Mouse (Mus musculus) hindbrain, embryonic 14.5 days (tissue): ENCODE results near the gene Pacrg. TPM values are rescaled to one million over a fixed set of nuclear protein-coding genes. Genes with fewer than 3 reads are reported as not detected.

Experiments
- ATAC-seq: fragments of 200-750 bp; cut with Nextera tagmentation; 2 replicates; pipeline ENCODE4 v1.8.0; 2017; ENCODE audit warnings: moderate number of reproducible peaks, mild to moderate bottlenecking, moderate TSS enrichment, moderate library complexity; ENCODE audit not compliant: low FRiP score
- DNase-seq: peaks from one replicate; pipeline ENCODE4 v3.0.0-alpha.2; 2015; ENCODE audit warnings: low spot score
- H3K27ac ChIP-seq: fragments of 300-500 bp; sonication (generic); 2 replicates; pipeline ENCODE4 v1.5.1; 2014; ENCODE audit warnings: mild to moderate bottlenecking, moderate library complexity
- H3K27me3 ChIP-seq: fragments of 300-500 bp; sonication (generic); 2 replicates; pipeline ENCODE4 v1.6.1; 2014; ENCODE audit warnings: mild to moderate bottlenecking, low read length, mixed read lengths; ENCODE audit not compliant: control insufficient read depth, insufficient read depth
- H3K36me3 ChIP-seq: fragments of 300-500 bp; sonication (generic); replicated peaks from 2 replicates; pipeline ENCODE4 v1.6.1; 2014; ENCODE audit not compliant: control insufficient read depth, insufficient read depth
- H3K4me1 ChIP-seq: fragments of 300-500 bp; sonication (generic); replicated peaks from 2 replicates; pipeline ENCODE4 v1.6.1; 2014; ENCODE audit warnings: antibody characterized with exemption, low read length, mixed read lengths; ENCODE audit not compliant: control insufficient read depth, insufficient read depth
- H3K4me2 ChIP-seq: fragments of 300-500 bp; sonication (generic); replicated peaks from 2 replicates; pipeline ENCODE4 v1.6.1; 2014; ENCODE audit warnings: mild to moderate bottlenecking, moderate library complexity
- H3K4me3 ChIP-seq: fragments of 300-500 bp; sonication (generic); replicated peaks from 2 replicates; pipeline ENCODE4 v1.5.1; 2014; ENCODE audit warnings: mild to moderate bottlenecking, low read length
- H3K9ac ChIP-seq: fragments of 300-500 bp; sonication (generic); 2 replicates; pipeline ENCODE4 v1.6.1; 2014
- H3K9me3 ChIP-seq: fragments of 300-500 bp; sonication (generic); 2 replicates; pipeline ENCODE4 v1.6.1; 2016; ENCODE audit warnings: low read length; ENCODE audit not compliant: control insufficient read depth
- WGBS: fragments of 180-500 bp; shearing (Covaris S2); extraction: QIAGEN DNeasy Blood & Tissue Kit; methylation state at CpG from one replicate; pipeline ENCODE4 v1.1.7; 2014; 5-methylcytosine and 5-hydroxymethylcytosine counted together
- polyA plus RNA-seq: library from polyadenylated mRNA; unstranded; fragments of >200 nt; fragmentation: Nextera tagmentation; extraction: Ambion mirVana; gene quantifications from 2 replicates; pipeline ENCODE4 v1.2.1, GENCODE M21; 2014

Gene Pacrg
- polyA plus RNA-seq, 1 experiment from 2014 or later: 21.9 TPM

DNA sequence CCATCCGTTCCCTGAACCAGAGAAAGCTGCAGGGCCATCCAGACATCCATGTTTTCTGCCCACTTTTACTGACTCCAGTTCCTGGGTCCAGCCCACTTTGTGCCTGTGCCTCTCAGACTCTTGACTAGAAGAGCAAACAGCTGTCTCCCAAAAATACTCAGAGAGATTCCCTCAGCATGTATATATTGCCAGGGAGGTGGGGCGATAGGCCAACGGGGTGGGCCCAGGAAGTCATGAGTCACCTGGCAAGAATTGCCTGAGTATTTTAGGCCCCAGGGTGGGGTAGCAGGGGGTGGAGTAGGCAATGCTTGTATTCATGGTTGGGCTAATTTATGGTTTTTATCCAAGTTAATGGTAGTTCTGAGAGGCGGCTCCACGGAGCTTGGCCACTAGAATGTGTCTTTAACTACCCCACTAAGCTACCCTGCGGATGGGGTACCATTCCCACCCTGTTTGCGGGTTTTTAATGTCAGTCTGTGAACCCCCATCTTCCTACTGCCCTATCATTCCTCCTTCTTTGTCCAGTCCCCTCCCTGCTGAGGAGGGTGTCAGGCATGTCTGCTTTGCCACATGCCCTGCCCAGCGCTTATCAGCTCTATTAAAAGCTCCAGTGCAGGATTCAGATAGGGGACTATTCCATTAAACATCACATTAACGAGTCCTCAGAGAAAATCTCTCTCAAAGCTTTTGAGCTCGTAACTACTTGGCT is 461.5 kb downstream of the Pacrg start:
- ATAC-seq: no peak
- WGBS: 85% methylated on average over 10 of the region's 10 CpGs

DNA sequence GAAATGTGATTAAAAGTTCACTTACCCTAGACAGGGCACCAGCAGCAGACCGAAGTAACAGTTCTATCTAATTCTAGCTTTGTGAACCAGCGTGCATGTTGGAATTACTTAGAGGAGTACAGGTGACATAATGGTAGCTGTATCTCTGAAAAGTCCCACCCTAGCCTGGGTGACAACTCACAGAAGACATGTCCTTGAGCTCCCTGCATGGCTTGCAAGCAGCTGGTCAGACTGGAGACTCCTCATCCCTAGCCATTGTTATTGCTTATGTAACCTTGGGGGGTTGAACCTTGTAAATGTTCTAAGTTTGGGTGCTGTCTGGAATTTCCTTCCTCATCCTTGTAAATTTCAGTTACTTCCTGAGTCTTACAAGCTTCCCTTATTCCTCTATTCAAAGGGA is 462.5 kb downstream of the Pacrg start:
- H3K4me3 ChIP-seq: no peak overlapping the region
- ATAC-seq (no peak), DNase-seq (no peak)
- H3K27me3 ChIP-seq: no peaks in the 10 kb centered on the region
- no peaks in the 10 kb centered on the region for H3K9me3 ChIP-seq
- no peak overlapping the region for H3K9ac ChIP-seq
- H3K36me3 ChIP-seq: no peaks in the 10 kb centered on the region
- H3K4me1 ChIP-seq: no peaks in the 10 kb centered on the region
- no peak overlapping the region for H3K4me2 ChIP-seq
- 96% methylated on average over 2 of the region's 2 CpGs for WGBS
- no peak overlapping the region for H3K27ac ChIP-seq

More for the DNA sequence above, 461.5 kb downstream of the Pacrg start:
- no peak overlapping the region for H3K9ac ChIP-seq
- no peaks in the 10 kb centered on the region for H3K27me3 ChIP-seq
- H3K9me3 ChIP-seq: no peaks in the 10 kb centered on the region
- no peak overlapping the region for H3K4me3 ChIP-seq
- H3K27ac ChIP-seq: no peak overlapping the region
- no peak overlapping the region for H3K4me2 ChIP-seq
- no peaks in the 10 kb centered on the region for H3K4me1 ChIP-seq
- no peaks in the 10 kb centered on the region for H3K36me3 ChIP-seq
- no peak for DNase-seq

DNA sequence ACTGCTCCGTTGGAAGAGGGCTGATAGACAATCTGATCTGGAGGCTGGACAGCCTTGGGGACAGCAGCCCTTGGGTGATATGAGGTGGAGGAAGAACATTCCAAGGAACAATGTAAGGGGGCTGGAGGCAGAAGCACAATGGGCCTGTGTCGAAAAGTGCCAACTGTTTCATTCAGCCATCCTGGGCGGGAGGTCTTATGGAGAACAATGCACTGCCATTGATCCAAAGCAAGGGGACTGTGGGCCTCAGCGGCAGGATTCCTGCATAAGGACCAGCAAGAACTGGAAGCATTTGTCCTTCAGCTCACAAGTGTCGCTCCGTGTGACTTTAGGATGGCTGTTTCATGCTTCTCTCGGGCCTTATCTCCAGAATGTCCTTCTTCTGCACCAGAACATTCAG is 465.8 kb downstream of the Pacrg start:
- Histone ChIP-seq H3K9ac (no peak overlapping the region), H3K27me3 (no peaks in the 10 kb centered on the region), H3K4me1 (no peaks in the 10 kb centered on the region), H3K27ac (no peak overlapping the region), H3K4me2 (no peak overlapping the region), H3K36me3 (no peaks in the 10 kb centered on the region), H3K9me3 (no peaks in the 10 kb centered on the region), H3K4me3 (no peak overlapping the region)
- no peak for DNase-seq
- no peak for ATAC-seq
- WGBS: 19% methylated on average over 7 of the region's 7 CpGs

DNA sequence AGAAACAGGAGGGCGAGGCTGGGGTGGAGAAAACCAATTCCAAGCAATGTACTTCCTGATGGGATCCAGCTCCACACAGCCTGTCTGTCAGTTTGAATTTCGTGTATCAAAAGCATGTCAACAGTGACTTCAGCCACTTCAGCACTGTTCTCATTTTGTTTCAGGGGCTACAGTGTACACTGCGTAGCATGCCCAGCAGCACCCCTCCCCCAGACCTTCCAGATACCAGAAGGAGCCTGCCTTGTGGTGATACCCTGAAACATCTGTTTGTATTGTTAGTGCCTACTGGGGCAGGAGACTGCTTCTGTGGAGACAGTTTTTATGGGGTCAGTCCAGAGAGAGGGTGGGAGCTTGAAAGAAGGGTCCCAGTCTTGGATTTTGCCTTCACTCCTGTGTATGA is 466.4 kb downstream of the Pacrg start:
- ATAC-seq: no peak

DNA sequence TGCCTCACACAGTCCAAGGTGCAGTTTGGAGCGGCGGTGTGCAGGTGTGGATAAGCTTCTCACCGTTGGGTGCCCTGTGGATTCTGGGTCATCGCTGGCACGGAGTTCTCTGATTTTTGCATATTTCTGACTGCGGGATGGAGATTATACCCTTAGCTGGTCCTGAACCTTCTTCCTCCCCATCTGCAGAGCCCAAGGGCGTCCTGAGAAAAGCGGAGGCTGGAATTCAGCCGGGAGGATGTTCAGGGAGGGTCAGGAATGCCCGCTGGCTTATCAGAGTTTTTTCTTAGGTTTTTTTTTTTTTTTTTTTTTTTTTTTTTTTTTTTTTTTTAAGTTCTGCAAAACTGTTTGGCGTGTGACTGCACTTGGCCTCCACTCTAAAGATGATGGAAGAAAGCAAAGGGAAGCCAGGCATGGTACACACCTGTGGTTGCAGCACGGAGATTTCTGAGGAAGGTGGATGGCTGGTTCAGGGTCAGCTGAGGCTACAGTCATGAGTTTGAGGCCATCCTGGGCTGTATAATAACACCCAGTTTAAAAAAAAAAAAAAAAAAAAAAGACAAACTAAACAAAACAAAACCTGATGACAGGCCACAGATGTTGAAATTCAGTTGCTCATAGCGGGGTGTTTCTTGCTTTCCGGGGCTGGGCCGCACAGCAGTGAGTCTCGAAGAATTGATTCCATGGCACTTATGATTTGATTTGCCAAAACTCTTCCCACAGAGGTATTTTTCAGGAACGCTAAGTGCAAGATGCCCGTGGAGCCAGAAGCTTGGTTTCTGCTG is 467.9 kb downstream of the Pacrg start:
- H3K4me3 ChIP-seq: no peak overlapping the region
- no peak overlapping the region for H3K4me2 ChIP-seq
- H3K4me1 ChIP-seq: no peaks in the 10 kb centered on the region
- H3K9ac ChIP-seq: no peak overlapping the region
- H3K27ac ChIP-seq: no peak overlapping the region
- no peaks in the 10 kb centered on the region for H3K9me3 ChIP-seq
- no peaks in the 10 kb centered on the region for H3K36me3 ChIP-seq
- DNase-seq: no peak
- 70% methylated on average over 18 of the region's 18 CpGs for WGBS
- ATAC-seq: no peak
- no peaks in the 10 kb centered on the region for H3K27me3 ChIP-seq

More for the DNA sequence above, 466.4 kb downstream of the Pacrg start:
- H3K4me2 ChIP-seq: no peak overlapping the region
- no peak overlapping the region for H3K9ac ChIP-seq
- no peaks in the 10 kb centered on the region for H3K9me3 ChIP-seq
- WGBS: 61% methylated on average over 3 of the region's 3 CpGs
- no peak for DNase-seq
- no peaks in the 10 kb centered on the region for H3K27me3 ChIP-seq
- no peak overlapping the region for H3K4me3 ChIP-seq
- no peak overlapping the region for H3K27ac ChIP-seq
- no peaks in the 10 kb centered on the region for H3K4me1 ChIP-seq
- H3K36me3 ChIP-seq: no peaks in the 10 kb centered on the region

DNA sequence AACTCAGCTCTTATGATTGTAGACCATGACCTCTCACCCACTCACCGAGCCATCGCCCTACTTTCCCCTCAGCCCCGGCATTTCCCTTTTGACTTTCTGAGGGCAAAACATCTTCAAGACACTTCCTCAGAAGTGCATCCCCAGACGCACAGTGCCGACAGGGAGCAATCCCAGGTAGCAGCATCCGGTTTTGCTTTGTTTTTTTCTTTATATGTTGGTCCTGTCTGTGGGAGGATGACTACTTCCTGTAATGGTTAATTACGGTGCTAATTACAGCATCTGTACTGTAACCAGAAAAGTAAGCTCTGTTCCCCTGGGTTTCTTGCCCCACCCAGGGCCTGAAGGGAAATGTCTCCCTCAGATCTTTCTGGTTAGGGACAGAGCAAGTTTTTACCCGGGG is 468.6 kb downstream of the Pacrg start:
- Histone ChIP-seq H3K27ac (no peak overlapping the region), H3K9ac (no peak overlapping the region), H3K4me2 (no peak overlapping the region), H3K4me1 (no peaks in the 10 kb centered on the region), H3K4me3 (no peak overlapping the region), H3K36me3 (no peaks in the 10 kb centered on the region), H3K27me3 (no peaks in the 10 kb centered on the region), H3K9me3 (no peaks in the 10 kb centered on the region)
- DNase-seq (no peak), ATAC-seq (no peak)
- WGBS: 76% methylated on average over 8 of the region's 8 CpGs

DNA sequence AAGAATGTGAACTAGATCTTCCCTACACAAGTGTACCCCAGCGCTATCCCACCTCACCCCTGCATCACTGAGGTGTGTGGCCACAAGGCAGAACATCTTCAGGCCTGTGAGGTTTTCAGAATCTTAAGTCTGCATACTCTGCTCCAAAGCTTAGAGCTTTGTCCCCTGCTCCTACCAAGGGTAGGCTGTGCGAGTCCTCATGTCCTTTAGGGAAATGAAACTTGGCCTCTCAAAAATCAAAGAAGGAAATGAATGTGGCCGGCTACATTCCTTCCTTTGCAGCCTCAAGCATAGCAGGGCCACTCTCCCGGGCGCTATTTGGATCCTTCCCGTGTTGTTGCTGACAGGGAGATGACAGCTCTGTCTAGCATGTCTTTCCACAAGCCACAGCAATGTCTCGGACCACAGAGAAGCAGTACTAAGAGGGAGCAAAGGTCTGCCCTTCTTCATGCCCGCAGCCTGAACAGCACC is 469.4 kb downstream of the Pacrg start:
- H3K4me1 ChIP-seq: no peaks in the 10 kb centered on the region
- no peak overlapping the region for H3K4me2 ChIP-seq
- no peaks in the 10 kb centered on the region for H3K27me3 ChIP-seq
- ATAC-seq (no peak), DNase-seq (no peak)
- no peaks in the 10 kb centered on the region for H3K9me3 ChIP-seq
- 65% methylated on average over 8 of the region's 8 CpGs for WGBS
- no peak overlapping the region for H3K27ac ChIP-seq
- no peak overlapping the region for H3K9ac ChIP-seq
- H3K36me3 ChIP-seq: no peaks in the 10 kb centered on the region
- no peak overlapping the region for H3K4me3 ChIP-seq

DNA sequence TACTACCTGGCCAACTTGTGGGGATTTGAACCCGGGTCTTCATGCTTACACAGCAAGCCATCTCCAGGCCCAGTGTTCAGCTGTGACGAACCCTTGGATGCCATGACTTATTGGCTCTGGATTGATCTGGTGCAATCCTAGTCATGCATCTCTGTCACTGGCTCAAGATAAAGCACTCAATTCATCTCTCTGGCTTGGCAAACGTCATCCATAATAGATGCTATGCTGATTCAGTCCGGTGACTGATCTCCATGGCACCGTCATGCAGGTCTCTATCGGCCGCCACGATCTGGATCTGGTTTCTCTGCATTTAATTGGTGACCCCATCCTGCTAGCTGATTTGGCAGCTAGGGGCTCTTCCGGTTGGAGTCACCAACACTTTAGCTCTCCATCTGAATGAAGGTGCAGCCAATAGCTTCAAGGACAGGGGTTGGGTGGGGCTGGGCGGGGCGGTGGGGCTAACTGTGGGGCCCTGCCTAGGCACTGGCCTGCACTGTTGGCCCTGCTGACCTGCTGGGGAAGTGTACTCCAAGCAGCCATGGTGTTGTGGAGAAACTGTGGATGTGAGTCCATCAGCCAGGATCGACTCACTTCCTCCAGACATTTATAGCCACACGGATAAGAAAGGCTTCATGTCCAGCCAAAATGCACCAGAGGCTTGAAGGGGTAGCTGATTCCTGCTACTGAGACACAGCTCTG is 470.0 kb downstream of the Pacrg start:
- no peak overlapping the region for H3K9ac ChIP-seq
- ATAC-seq (no peak), DNase-seq (no peak)
- H3K27me3 ChIP-seq: no peaks in the 10 kb centered on the region
- no peaks in the 10 kb centered on the region for H3K4me1 ChIP-seq
- no peak overlapping the region for H3K4me2 ChIP-seq
- no peak overlapping the region for H3K27ac ChIP-seq
- H3K4me3 ChIP-seq: no peak overlapping the region
- 81% methylated on average over 13 of the region's 13 CpGs for WGBS
- H3K36me3 ChIP-seq: no peaks in the 10 kb centered on the region
- H3K9me3 ChIP-seq: no peaks in the 10 kb centered on the region

DNA sequence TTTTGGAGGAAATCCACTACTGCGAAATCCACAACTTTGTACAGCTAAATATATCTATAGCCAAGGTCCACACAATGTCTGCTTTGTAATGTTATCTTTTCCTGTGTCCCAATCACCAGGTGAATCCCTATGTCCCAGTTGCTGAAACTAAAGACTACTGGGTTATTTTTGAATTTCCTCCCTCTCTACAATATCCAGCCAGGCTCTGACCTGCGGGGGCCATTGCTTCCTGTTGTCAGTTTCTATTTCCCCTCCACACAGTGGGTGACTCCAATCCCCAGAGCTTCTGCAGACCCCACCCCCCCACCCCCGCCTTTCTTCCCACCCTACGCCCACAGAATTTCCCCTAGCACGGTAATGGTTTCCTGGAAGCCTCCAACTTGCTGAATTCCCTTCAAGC is 473.1 kb downstream of the Pacrg start:
- WGBS: 84% methylated on average over 5 of the region's 5 CpGs
- no peak overlapping the region for H3K27ac ChIP-seq
- ATAC-seq: no peak

More for the DNA sequence above, 473.1 kb downstream of the Pacrg start:
- Histone ChIP-seq H3K4me2 (no peak overlapping the region), H3K4me3 (no peak overlapping the region), H3K4me1 (no peaks in the 10 kb centered on the region), H3K9me3 (no peaks in the 10 kb centered on the region), H3K27me3 (no peaks in the 10 kb centered on the region), H3K36me3 (no peaks in the 10 kb centered on the region), H3K9ac (no peak overlapping the region)
- DNase-seq: no peak
